Mouse (Mus musculus): ENCODE measurements at regions not wholly inside any gene's neighbourhood (a gene's known extent, or its start where the extent isn't known, plus 50 kb on each side); places are given as distances from the start of the nearest gene placed in this dataset.

GRCm38 (mm10) chr6:143487003-143487402 is 320.0 kb downstream of the Etnk1 start:
- DNase-seq = no peak

- DNase-seq = no peak
These were observed 323.0 kb downstream of the Etnk1 start for GRCm38 (mm10) chr6:143490019-143490418.

GRCm38 (mm10) chr6:143491380-143491779 is 324.4 kb downstream of the Etnk1 start:
- DNase-seq = no peak

- no peak for DNase-seq
These were observed 326.5 kb downstream of the Etnk1 start for GRCm38 (mm10) chr6:143493543-143493942.

GRCm38 (mm10) chr6:143494341-143494740 is 327.3 kb downstream of the Etnk1 start:
- no peak for DNase-seq

- no peak for DNase-seq
These were observed 327.9 kb downstream of the Etnk1 start for GRCm38 (mm10) chr6:143494886-143495285.

- no peak for DNase-seq
These were observed 331.7 kb downstream of the Etnk1 start for GRCm38 (mm10) chr6:143498764-143499163.

- DNase-seq = no peak
These were observed 332.4 kb downstream of the Etnk1 start for GRCm38 (mm10) chr6:143499259-143500043.

GRCm38 (mm10) chr6:143502803-143503202 is 335.8 kb downstream of the Etnk1 start:
- DNase-seq = no peak

- DNase-seq = no peak
These were observed 336.9 kb downstream of the Etnk1 start for GRCm38 (mm10) chr6:143503953-143504352.

- DNase-seq = no peak
These were observed 346.4 kb downstream of the Etnk1 start for GRCm38 (mm10) chr6:143513459-143513858.

GRCm38 (mm10) chr6:143515137-143515536 is 348.1 kb downstream of the Etnk1 start:
- DNase-seq = no peak

- DNase-seq = no peak
These were observed 349.7 kb downstream of the Etnk1 start for GRCm38 (mm10) chr6:143516746-143517145.

- no peak for DNase-seq
These were observed 351.5 kb downstream of the Etnk1 start for GRCm38 (mm10) chr6:143518476-143518875.

- DNase-seq = no peak
These were observed 352.6 kb downstream of the Etnk1 start for GRCm38 (mm10) chr6:143519668-143520067.

GRCm38 (mm10) chr6:143525092-143525491 is 358.1 kb downstream of the Etnk1 start:
- DNase-seq = no peak

GRCm38 (mm10) chr6:143528898-143529297 is 361.9 kb downstream of the Etnk1 start:
- no peak for DNase-seq

- DNase-seq = no peak
These were observed 363.6 kb downstream of the Etnk1 start for GRCm38 (mm10) chr6:143530372-143531224.

- no peak for DNase-seq
These were observed 364.5 kb downstream of the Etnk1 start for GRCm38 (mm10) chr6:143531477-143531876.

GRCm38 (mm10) chr6:143532380-143532779 is 365.4 kb downstream of the Etnk1 start:
- DNase-seq = no peak

GRCm38 (mm10) chr6:143535265-143535664 is 368.2 kb downstream of the Etnk1 start:
- no peak for DNase-seq

GRCm38 (mm10) chr6:143535726-143536125 is 368.7 kb downstream of the Etnk1 start:
- DNase-seq = no peak

GRCm38 (mm10) chr6:143536525-143537293 is 369.7 kb downstream of the Etnk1 start:
- DNase-seq = no peak

All from adrenal gland, postnatal 10 days (tissue).